Mouse (Mus musculus) lung, postnatal 0 days (tissue): Measurements from ENCODE around the gene Slc35g1.

Source experiments
- CTCF ChIP-seq: IDR thresholded peaks from 2 replicates; pipeline ENCODE4 v1.5.1; 2016; ENCODE audit warnings: antibody characterized with exemption, mild to moderate bottlenecking
- EP300 ChIP-seq: IDR thresholded peaks from 2 replicates; pipeline ENCODE4 v1.6.1; 2016; ENCODE audit warnings: antibody characterized with exemption, mild to moderate bottlenecking, control low read depth

DNA sequence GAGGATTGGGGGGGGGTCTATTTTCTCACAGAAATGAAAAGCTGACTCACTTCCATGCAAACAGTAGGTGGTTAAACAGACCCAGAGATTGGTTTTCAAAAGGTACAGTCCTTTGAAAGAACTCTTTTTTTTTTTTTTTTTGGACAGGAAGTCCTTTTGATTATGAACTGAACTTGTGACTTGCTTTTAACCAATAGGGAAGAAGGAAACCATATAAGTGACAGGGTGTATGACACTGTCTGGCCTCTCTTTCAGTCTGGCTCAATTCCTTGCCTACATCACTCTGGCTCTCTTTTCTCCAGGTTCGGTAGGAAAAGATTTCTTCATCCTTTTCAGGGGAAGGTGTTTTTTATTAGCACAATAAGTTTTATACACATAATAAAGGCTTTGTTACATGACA is 36.5 kb upstream of the Slc35g1 start:
- no peak for TF ChIP-seq EP300
- no peak for TF ChIP-seq CTCF
